Mouse (Mus musculus) spleen, adult 2 months (tissue): Measurements from ENCODE around the gene Scn4a. TPM values are rescaled to one million over a fixed set of nuclear protein-coding genes. Genes with fewer than 3 reads are reported as not detected.

ENCODE experiments used
- DNase-seq, 2 experiments: peaks; one replicate each; pipeline versions ENCODE4 v3.0.0 to v3.0.0-alpha.2; 2012 to 2021; ENCODE audit warnings: low spot score in 2 of 2, low read depth in 1 of 2
- H3K27ac ChIP-seq: fragments of 200-500 bp; 2 replicates; pipeline ENCODE4 v1.5.1; 2012; ENCODE audit warnings: low read length, inconsistent platforms; ENCODE audit not compliant: insufficient read depth
- H3K27me3 ChIP-seq: fragments of 200-500 bp; 2 replicates; pipeline ENCODE4 v1.6.1; 2012; ENCODE audit warnings: mild to moderate bottlenecking, moderate library complexity, low read length, inconsistent platforms; ENCODE audit not compliant: control insufficient read depth, insufficient read depth
- H3K36me3 ChIP-seq: fragments of 200-500 bp; 2 replicates; pipeline ENCODE4 v1.6.1; 2012; ENCODE audit warnings: mild to moderate bottlenecking, low read length, inconsistent platforms; ENCODE audit not compliant: control insufficient read depth, insufficient read depth
- H3K4me1 ChIP-seq: fragments of 200-500 bp; 2 replicates; pipeline ENCODE4 v1.6.1; 2011; ENCODE audit warnings: inconsistent platforms; ENCODE audit not compliant: control insufficient read depth, insufficient read depth, insufficient read length
- H3K4me3 ChIP-seq: fragments of 200-500 bp; 2 replicates; pipeline ENCODE4 v1.5.1; 2011; ENCODE audit warnings: mild to moderate bottlenecking, inconsistent platforms; ENCODE audit not compliant: insufficient read depth, insufficient read length; ENCODE audit errors: extremely low read depth
- CTCF ChIP-seq: fragments of 200-500 bp; IDR thresholded peaks from 2 replicates; pipeline ENCODE4 v1.5.1; 2011; ENCODE audit warnings: mild to moderate bottlenecking, inconsistent platforms; ENCODE audit not compliant: insufficient read depth, insufficient read length, insufficient replicate concordance; ENCODE audit errors: extremely low read depth
- POLR2A ChIP-seq: fragments of 200-500 bp; IDR thresholded peaks from 2 replicates; pipeline ENCODE4 v1.6.1; 2011; ENCODE audit warnings: low read depth, low read length, inconsistent platforms
- WGBS: fragments of 180-500 bp; shearing (Covaris S2); methylation state at CpG from one replicate; pipeline ENCODE4 v1.1.7; 2018; 5-methylcytosine and 5-hydroxymethylcytosine counted together
- polyA plus RNA-seq: library from polyadenylated mRNA; depleted of rRNA; stranded (reverse); fragments of >200 nt; gene quantifications from 2 replicates; pipeline ENCODE4 v1.2.3, GENCODE M21; 2012

Gene Scn4a
- polyA plus RNA-seq, 1 experiment, result 6.1 TPM

DNA sequence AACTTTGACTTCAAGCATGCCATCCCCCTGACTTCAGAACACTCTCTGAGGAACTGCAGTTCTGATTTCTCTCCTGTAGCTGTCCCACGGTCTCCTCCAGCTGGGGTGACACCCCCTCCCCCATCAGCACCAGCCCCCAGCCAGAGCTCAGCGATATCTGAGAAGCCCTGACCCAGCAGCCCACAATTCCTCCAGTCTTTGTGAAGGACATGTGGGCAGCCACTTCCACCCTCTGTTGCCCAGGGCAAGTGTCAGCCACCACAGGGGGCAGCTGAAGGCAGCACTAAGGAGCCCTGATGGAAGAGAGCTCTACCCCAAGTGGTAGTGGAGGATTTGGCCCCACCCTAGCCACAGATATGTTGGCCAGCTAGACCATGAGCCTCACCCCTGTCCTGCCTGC lies 19.0 kb downstream of the Scn4a start:
- Histone ChIP-seq H3K36me3 (no peaks in the 10 kb centered on the region), H3K27me3 (no peaks in the 10 kb centered on the region), H3K27ac (peak overlapping the region; percentile 26; the same call in 1 of the 2 replicates), H3K4me1 (peaks cover 15% of the 10 kb centered on the region; the same call in 1 of the 2 replicates), H3K4me3 (no peak overlapping the region)
- 15% methylated on average over 2 of the region's 2 CpGs for WGBS
- DNase-seq, result no peak
- no peak for TF ChIP-seq POLR2A
- no peak for TF ChIP-seq CTCF

GRCm38 (mm10) chr11:106332458-106332857 lies 20.6 kb downstream of the Scn4a start:
- no peak for DNase-seq
- TF ChIP-seq CTCF, result no peak
- no peak for TF ChIP-seq POLR2A
- Histone ChIP-seq H3K36me3 (no peaks in the 10 kb centered on the region), H3K4me3 (no peak overlapping the region), H3K4me1 (peaks cover 18% of the 10 kb centered on the region; the same call in 1 of the 2 replicates), H3K27ac (no peak overlapping the region), H3K27me3 (no peaks in the 10 kb centered on the region)
- WGBS, result 11% methylated on average over 4 of the region's 4 CpGs

GRCm38 (mm10) chr11:106329682-106330081 lies 23.4 kb downstream of the Scn4a start:
- no peaks in the 10 kb centered on the region for H3K27me3 ChIP-seq
- no peaks in the 10 kb centered on the region for H3K36me3 ChIP-seq
- H3K27ac ChIP-seq, result no peak overlapping the region
- H3K4me3 ChIP-seq, result no peak overlapping the region
- H3K4me1 ChIP-seq, result peaks cover 17% of the 10 kb centered on the region; the same call in 1 of the 2 replicates
- TF ChIP-seq POLR2A, result no peak
- peak; percentile 60; the same call in 1 of the 2 replicates for TF ChIP-seq CTCF
- peak; percentile 68 to 76 for DNase-seq
- WGBS, result 23% methylated on average over 7 of the region's 7 CpGs

GRCm38 (mm10) chr11:106329128-106329527 lies 24.0 kb downstream of the Scn4a start:
- DNase-seq, result no peak
- H3K36me3 ChIP-seq, result no peaks in the 10 kb centered on the region
- 13% methylated on average over 6 of the region's 6 CpGs for WGBS
- H3K4me3 ChIP-seq, result no peak overlapping the region
- TF ChIP-seq POLR2A (no peak), CTCF (no peak)
- H3K27me3 ChIP-seq, result no peaks in the 10 kb centered on the region
- peaks cover 19% of the 10 kb centered on the region; the same call in 1 of the 2 replicates for H3K4me1 ChIP-seq
- no peak overlapping the region for H3K27ac ChIP-seq

- peaks cover 22% of the 10 kb centered on the region; the same call in 1 of the 2 replicates for H3K4me1 ChIP-seq
- H3K36me3 ChIP-seq, result no peaks in the 10 kb centered on the region
- TF ChIP-seq CTCF (no peak), POLR2A (no peak)
- WGBS, result 79% methylated on average over 5 of the region's 5 CpGs
- H3K27me3 ChIP-seq, result no peaks in the 10 kb centered on the region
- no peak overlapping the region for H3K4me3 ChIP-seq
- DNase-seq, result no peak
- H3K27ac ChIP-seq, result no peak overlapping the region
Observed at GRCm38 (mm10) chr11:106328521-106328920, 24.6 kb downstream of the Scn4a start.

- no peak for DNase-seq
- WGBS, result 80% methylated on average over 8 of the region's 8 CpGs
- no peaks in the 10 kb centered on the region for H3K27me3 ChIP-seq
- H3K27ac ChIP-seq, result no peak overlapping the region
- no peak overlapping the region for H3K4me3 ChIP-seq
- TF ChIP-seq POLR2A (no peak), CTCF (no peak)
- no peaks in the 10 kb centered on the region for H3K36me3 ChIP-seq
- peaks cover 20% of the 10 kb centered on the region; the same call in 1 of the 2 replicates for H3K4me1 ChIP-seq
Observed at GRCm38 (mm10) chr11:106326475-106326874, 26.6 kb downstream of the Scn4a start.

- H3K27ac ChIP-seq, result peak overlapping the region; percentile 94
- H3K4me1 ChIP-seq, result peaks cover 20% of the 10 kb centered on the region; the same call in 1 of the 2 replicates
- DNase-seq, result peak; percentile 74 to 85
- H3K27me3 ChIP-seq, result no peaks in the 10 kb centered on the region
- no peak overlapping the region for H3K4me3 ChIP-seq
- WGBS, result 49% methylated on average over 8 of the region's 8 CpGs
- no peaks in the 10 kb centered on the region for H3K36me3 ChIP-seq
- TF ChIP-seq CTCF (peak; percentile 81; the same call in 1 of the 2 replicates), POLR2A (no peak)
Observed at GRCm38 (mm10) chr11:106325566-106326206, 27.4 kb downstream of the Scn4a start.
